Mouse (Mus musculus): ENCODE measurements around the gene Sdhaf2.

DNA sequence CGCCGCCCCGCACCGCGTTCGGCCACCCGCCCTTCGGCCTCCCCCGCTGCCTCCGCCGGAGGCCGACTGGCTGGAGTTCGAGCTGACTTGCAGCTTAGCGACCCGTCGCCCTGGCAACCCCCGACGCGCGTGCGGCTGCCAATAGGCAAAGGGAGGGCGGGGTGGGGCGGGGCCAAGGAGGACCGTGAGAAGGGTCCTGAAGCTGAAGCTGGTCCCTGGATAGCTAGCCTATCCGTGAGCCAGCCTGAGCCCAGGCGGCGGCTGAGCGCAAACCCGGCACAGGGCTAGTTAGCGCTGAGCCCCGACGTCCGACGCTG, 68.5 kb downstream of the Sdhaf2 start:
- TF ChIP-seq CTCF (IDR thresholded peaks at IDR 0.05 in 2 of 3, conservative IDR thresholded peaks at IDR 0.05 in 1 of 3; ENCODE audit: control insufficient read depth in 1 of 3, insufficient read depth in 1 of 3, low read depth in 2 of 3, low read length in 3 of 3, poor library complexity in 1 of 3, severe bottlenecking in 1 of 3) (no peak), USF2 (IDR thresholded peaks at IDR 0.05; ENCODE audit: borderline replicate concordance in 1 of 2, insufficient read depth in 1 of 2, low read depth in 1 of 2, low read length in 2 of 2) (no peak), GABPA (IDR thresholded peaks at IDR 0.05; ENCODE audit: low read depth, low read length) (no peak), E2F4 (IDR thresholded peaks at IDR 0.05; ENCODE audit: borderline replicate concordance, low read depth, low read length) (no peak), POLR2A (IDR thresholded peaks at IDR 0.05; ENCODE audit: control insufficient read depth in 1 of 2, insufficient read depth in 1 of 2, low read depth in 1 of 2, low read length in 2 of 2, poor library complexity in 1 of 2) (no peak), EP300 (IDR thresholded peaks at IDR 0.05; ENCODE audit: low read depth in 1 of 2, low read length in 2 of 2) (no peak), RAD21 (IDR thresholded peaks at IDR 0.05; ENCODE audit: low read depth, low read length) (no peak), MAFK (IDR thresholded peaks at IDR 0.05; ENCODE audit: borderline replicate concordance, low read depth, low read length) (no peak), ZMIZ1 (IDR thresholded peaks at IDR 0.05; ENCODE audit: low read depth, low read length) (no peak), TCF12 (IDR thresholded peaks at IDR 0.05; ENCODE audit: low read depth, low read length) (no peak), UBTF (IDR thresholded peaks at IDR 0.05; ENCODE audit: borderline replicate concordance, insufficient read depth, low read depth, low read length) (no peak), GATA1 (IDR thresholded peaks at IDR 0.05; ENCODE audit: low read depth, low read length) (no peak), ZKSCAN1 (IDR thresholded peaks at IDR 0.05; ENCODE audit: low read depth, low read length) (no peak), CHD2 (IDR thresholded peaks at IDR 0.05; ENCODE audit: low read length) (no peak)

All from MEL (cell line).